Mouse (Mus musculus) small intestine, adult 2 months (tissue): ENCODE results near the gene Pmis2. TPM values are rescaled to one million over a fixed set of nuclear protein-coding genes. Genes with fewer than 3 reads are reported as not detected.
A peak's percentile ranks its signal among the peaks of the same experiment; 100 is the strongest.

Experiments used
- H3K27ac ChIP-seq: fragments of 200-500 bp; 2 replicates; pipeline ENCODE4 v1.5.1; 2012; ENCODE audit warnings: low read depth, low read length, control low read depth, inconsistent platforms; ENCODE audit not compliant: insufficient read depth
- H3K27me3 ChIP-seq: fragments of 200-500 bp; 2 replicates; pipeline ENCODE4 v1.6.1; 2012; ENCODE audit warnings: mild to moderate bottlenecking, moderate library complexity, low read length, inconsistent platforms; ENCODE audit not compliant: control insufficient read depth, insufficient read depth
- H3K36me3 ChIP-seq: fragments of 200-500 bp; 2 replicates; pipeline ENCODE4 v1.6.1; 2012; ENCODE audit warnings: mild to moderate bottlenecking, low read length, control low read depth, inconsistent platforms; ENCODE audit not compliant: control insufficient read depth, insufficient read depth
- H3K4me1 ChIP-seq: fragments of 200-500 bp; 2 replicates; pipeline ENCODE4 v1.6.1; 2012; ENCODE audit warnings: low read length, inconsistent platforms, mixed read lengths; ENCODE audit not compliant: control insufficient read depth, insufficient read depth, insufficient read length
- H3K4me3 ChIP-seq: fragments of 200-500 bp; 2 replicates; pipeline ENCODE4 v1.5.1; 2012; ENCODE audit warnings: low read depth, mild to moderate bottlenecking, control low read depth, inconsistent platforms, low read length, moderate library complexity
- CTCF ChIP-seq: fragments of 200-500 bp; IDR thresholded peaks from 2 replicates; pipeline ENCODE4 v1.5.1; 2012; ENCODE audit warnings: low read depth, mild to moderate bottlenecking, control low read depth, inconsistent platforms, low read length, moderate library complexity, mixed read lengths; ENCODE audit not compliant: insufficient replicate concordance, insufficient read length; ENCODE audit errors: extremely low read depth
- POLR2A ChIP-seq: fragments of 200-500 bp; IDR thresholded peaks from 2 replicates; pipeline ENCODE4 v1.6.1; 2012; ENCODE audit warnings: low read depth, mild to moderate bottlenecking, control low read depth, inconsistent platforms, low read length, moderate library complexity
- WGBS: fragments of 180-500 bp; shearing (Covaris S2); methylation state at CpG from one replicate; pipeline ENCODE4 v1.1.7; 2018; 5-methylcytosine and 5-hydroxymethylcytosine counted together
- polyA plus RNA-seq: library from polyadenylated mRNA; depleted of rRNA; stranded (reverse); fragments of >200 nt; gene quantifications from 2 replicates; pipeline ENCODE4 v1.2.3, GENCODE M21; 2012

The Pmis2 gene
- polyA plus RNA-seq, 1 experiment = not detected

DNA sequence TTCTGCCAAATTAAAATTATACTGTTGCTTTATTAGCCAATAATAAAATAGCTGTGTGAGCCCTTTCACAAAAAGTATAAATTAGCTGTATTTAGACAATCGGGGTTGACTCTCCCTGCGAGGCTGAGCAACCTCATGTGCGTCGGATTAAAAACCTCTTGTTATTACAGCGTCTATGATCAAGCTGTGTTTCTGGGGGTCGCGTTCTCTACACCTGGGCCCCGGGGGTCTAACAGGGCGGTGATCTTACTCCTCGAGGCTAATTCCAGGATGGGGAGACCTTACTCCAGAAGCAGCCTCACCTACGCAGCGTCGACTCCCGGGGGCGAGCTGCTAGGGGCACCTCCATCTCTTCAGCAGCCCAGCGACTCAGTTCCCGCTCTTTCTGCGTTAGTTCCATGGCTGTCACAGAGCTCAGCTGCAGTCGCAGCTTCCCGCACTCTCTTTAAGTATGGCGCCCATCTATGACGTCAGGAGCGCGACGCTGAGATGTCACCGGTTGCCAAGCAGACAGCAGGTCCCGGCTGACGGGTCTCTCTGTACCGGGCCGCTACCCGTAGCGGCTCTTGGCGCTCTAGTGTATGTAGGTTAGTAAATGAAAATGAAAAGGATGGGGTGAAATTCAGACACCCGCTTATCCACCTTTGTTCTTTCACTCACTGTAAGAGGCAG, 6.7 kb downstream of the Pmis2 start, which contains the start of gene Haus5:
Gene Haus5, minus strand, starts transcription at position 466 of the 672 bp plus-strand sequence.
- Histone ChIP-seq H3K4me3 (peak within 1 kb of the TSS; percentile 84), H3K4me1 (peaks cover 5% of the 10 kb centered on the region; the same call in 1 of the 2 replicates), H3K27me3 (no peaks in the 10 kb centered on the region), H3K27ac (no peak within 1 kb of the TSS), H3K36me3 (peaks cover 5% of the 10 kb centered on the region; the same call in 1 of the 2 replicates)
- TF ChIP-seq POLR2A (no peak), CTCF (no peak)
- under 1% methylated on average over 34 of the region's 34 CpGs for WGBS

- Histone ChIP-seq H3K4me3 (peak within 1 kb of the TSS; percentile 96), H3K27me3 (no peaks in the 10 kb centered on the region), H3K27ac (no peak within 1 kb of the TSS), H3K36me3 (peaks cover 33% of the 10 kb centered on the region), H3K4me1 (peaks cover 3% of the 10 kb centered on the region; the same call in 1 of the 2 replicates)
- TF ChIP-seq CTCF (no peak), POLR2A (peak; percentile 66)
- under 1% methylated on average over 59 of the region's 59 CpGs for WGBS
Observed at GRCm38 (mm10) chr7:30649591-30650540, 21.5 kb downstream of the Pmis2 start, which contains the start of gene Rbm42. Gene Rbm42, minus strand, starts transcription at chr7:30650317.

DNA sequence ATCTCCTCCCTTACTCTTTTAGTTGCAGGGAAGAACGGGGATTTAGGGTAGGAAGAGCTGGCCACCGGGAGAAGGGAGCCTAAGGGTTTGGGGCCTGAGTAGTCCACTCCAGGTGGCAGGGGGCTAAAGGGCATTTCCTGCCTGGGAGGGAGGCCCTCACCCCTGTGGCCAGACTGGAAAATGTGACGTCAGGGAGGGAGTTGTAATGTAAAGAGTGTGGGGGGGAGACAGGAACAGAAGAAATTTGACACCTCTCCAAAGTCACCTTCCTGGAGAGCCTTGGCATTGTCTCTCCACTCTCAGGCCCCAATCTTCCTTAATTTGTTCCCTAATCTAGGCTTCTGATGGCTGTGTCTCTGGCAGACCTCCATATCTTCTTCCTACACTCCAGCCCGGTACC, 32.3 kb downstream of the Pmis2 start:
- Histone ChIP-seq H3K27me3 (peaks cover 16% of the 10 kb centered on the region), H3K27ac (no peak overlapping the region), H3K36me3 (peaks cover 34% of the 10 kb centered on the region), H3K4me3 (no peak overlapping the region), H3K4me1 (peaks cover 6% of the 10 kb centered on the region; the same call in 1 of the 2 replicates)
- 22% methylated on average over 4 of the region's 4 CpGs for WGBS
- TF ChIP-seq CTCF (no peak), POLR2A (no peak)

- H3K4me3 ChIP-seq = no peak overlapping the region
- no peak overlapping the region for H3K27ac ChIP-seq
- peaks cover 30% of the 10 kb centered on the region for H3K27me3 ChIP-seq
- TF ChIP-seq POLR2A (no peak), CTCF (no peak)
- 31% methylated on average over 11 of the region's 11 CpGs for WGBS
- H3K4me1 ChIP-seq = peaks cover 6% of the 10 kb centered on the region; the same call in 1 of the 2 replicates
- H3K36me3 ChIP-seq = peaks cover 10% of the 10 kb centered on the region
Observed at GRCm38 (mm10) chr7:30636395-30636794, 35.0 kb downstream of the Pmis2 start.

DNA sequence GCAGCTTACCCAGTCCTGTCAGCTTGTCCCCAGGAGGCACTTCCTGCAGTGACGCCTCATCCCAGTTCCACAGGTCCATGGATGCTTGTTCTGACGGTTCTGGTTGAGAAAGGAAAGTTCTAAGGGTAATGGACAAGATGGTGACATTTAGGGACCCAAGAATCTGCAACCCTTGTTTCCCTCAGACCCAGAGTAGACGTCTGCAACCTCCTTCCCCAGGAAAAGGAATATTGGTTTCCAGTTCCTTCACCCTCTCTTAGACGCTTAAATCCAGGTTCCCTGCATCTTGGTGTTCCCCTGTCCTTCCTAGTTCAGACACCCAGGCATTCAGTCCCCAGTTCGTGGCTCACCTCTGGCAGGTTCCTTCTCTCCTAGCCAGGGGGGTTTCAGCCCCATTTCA, 35.7 kb downstream of the Pmis2 start, which contains the start of gene Etv2:
Gene Etv2, minus strand, starts transcription at position 101 of the 400 bp plus-strand sequence.
- Histone ChIP-seq H3K4me1 (peaks cover 6% of the 10 kb centered on the region; the same call in 1 of the 2 replicates), H3K4me3 (no peak within 1 kb of the TSS), H3K27me3 (peaks cover 30% of the 10 kb centered on the region), H3K27ac (no peak within 1 kb of the TSS), H3K36me3 (peaks cover 4% of the 10 kb centered on the region)
- WGBS = 9% methylated on average over 5 of the region's 5 CpGs
- no peak for TF ChIP-seq POLR2A
- TF ChIP-seq CTCF = no peak

- H3K4me1 ChIP-seq = peaks cover 6% of the 10 kb centered on the region; the same call in 1 of the 2 replicates
- TF ChIP-seq POLR2A = no peak
- peak; percentile 53; the same call in 1 of the 2 replicates for TF ChIP-seq CTCF
- H3K27me3 ChIP-seq = peaks cover 30% of the 10 kb centered on the region
- H3K4me3 ChIP-seq = no peak overlapping the region
- no peak overlapping the region for H3K27ac ChIP-seq
- WGBS = 2% methylated on average over 20 of the region's 20 CpGs
- no peaks in the 10 kb centered on the region for H3K36me3 ChIP-seq
Observed at GRCm38 (mm10) chr7:30634621-30635020, 36.8 kb downstream of the Pmis2 start.
